Mouse (Mus musculus): ENCODE measurements around the gene Kank3. TPM values are rescaled to one million over a fixed set of nuclear protein-coding genes. Genes with fewer than 3 reads are reported as not detected.
A peak's percentile ranks its signal among the peaks of the same experiment; 100 is the strongest.

Kank3 gene
- polyA plus RNA-seq, 1 experiment: 395 TPM

GRCm38 (mm10) chr17:33804205-33804604 lies 6.1 kb upstream of the Kank3 start:
- no peaks in the 10 kb centered on the region; the same call in 1 of the 2 replicates for H3K4me1 ChIP-seq (ENCODE audit: control insufficient read depth, insufficient read depth, low read length)
- TF ChIP-seq POLR2A (IDR thresholded peaks at IDR 0.05; ENCODE audit: borderline replicate concordance, extremely low read depth, low read depth, low read length) (no peak), CTCF (IDR thresholded peaks at IDR 0.05; ENCODE audit: insufficient read depth, low read length) (no peak)
- DNase-seq: no peak
- WGBS: 64% methylated on average over 4 of the region's 4 CpGs
- no peak overlapping the region for H3K4me3 ChIP-seq (replicated peaks; ENCODE audit: extremely low read depth, low read depth, low read length)

DNA sequence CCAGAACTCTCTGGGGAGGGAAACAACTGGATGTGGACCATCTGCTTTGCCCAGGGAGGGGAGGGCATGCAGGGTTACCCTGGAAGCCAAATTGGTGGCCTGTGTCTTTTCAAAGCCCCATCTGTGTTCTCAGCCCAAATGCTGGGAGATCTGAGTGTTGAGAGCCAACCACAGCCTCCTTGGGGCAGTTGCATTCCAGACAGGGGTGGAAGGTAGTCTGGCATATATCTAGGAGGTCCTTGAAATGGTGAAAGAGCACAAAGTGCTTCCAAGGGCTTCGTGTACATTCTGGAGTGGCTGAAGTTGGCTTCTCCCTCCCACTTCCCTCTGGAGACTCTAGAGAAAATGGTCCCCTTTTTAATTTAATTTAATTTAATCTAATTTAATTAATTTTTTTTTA lies 5.6 kb upstream of the Kank3 start:
- H3K4me3 ChIP-seq (replicated peaks; ENCODE audit: extremely low read depth, low read depth, low read length): no peak overlapping the region
- no peak for DNase-seq
- no peak for TF ChIP-seq CTCF (IDR thresholded peaks at IDR 0.05; ENCODE audit: insufficient read depth, low read length)
- TF ChIP-seq POLR2A (IDR thresholded peaks at IDR 0.05; ENCODE audit: borderline replicate concordance, extremely low read depth, low read depth, low read length): no peak
- H3K4me1 ChIP-seq (ENCODE audit: control insufficient read depth, insufficient read depth, low read length): no peaks in the 10 kb centered on the region; the same call in 1 of the 2 replicates
- WGBS: 37% methylated on average over 1 of the region's 1 CpGs

DNA sequence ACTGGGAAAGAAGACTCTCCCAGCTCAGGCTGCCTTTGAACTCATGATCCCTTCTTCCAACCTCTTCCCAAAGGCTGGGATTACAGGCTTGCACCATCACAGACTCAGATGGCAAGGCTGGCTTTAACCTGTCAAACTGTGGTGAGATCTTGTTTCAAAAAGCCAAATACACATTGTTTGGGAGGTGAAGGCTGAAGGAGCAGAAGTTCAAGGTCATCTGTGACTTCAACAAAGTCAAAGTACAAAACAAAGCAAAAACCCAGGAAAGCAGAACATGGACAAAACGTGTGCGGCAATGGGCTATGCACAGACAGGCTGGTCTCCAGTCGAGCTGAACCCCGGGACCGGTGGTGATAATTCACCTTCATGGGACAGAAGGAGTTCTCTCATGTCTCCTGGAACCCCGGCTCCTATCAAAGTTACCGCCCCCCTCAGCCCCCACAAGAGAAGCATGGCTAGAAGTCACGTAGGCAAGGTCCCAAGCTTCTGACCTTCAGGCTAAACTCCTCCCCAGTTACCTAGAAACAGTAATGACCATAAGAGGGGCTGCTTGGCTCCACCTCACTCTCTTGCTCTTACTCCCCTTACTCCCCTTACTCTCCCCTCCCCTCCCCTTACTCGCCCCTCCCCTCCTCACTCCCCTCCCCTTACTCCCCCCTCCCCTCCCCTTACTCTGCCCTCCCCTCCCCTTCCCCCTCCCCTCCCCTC lies 3.0 kb upstream of the Kank3 start:
- DNase-seq: no peak
- WGBS: 70% methylated on average over 8 of the region's 9 CpGs
- Histone ChIP-seq H3K4me1 (ENCODE audit: control insufficient read depth, insufficient read depth, low read length) (peaks cover 3% of the 10 kb centered on the region; the same call in 1 of the 2 replicates), H3K4me3 (replicated peaks; ENCODE audit: extremely low read depth, low read depth, low read length) (no peak overlapping the region)
- no peak for TF ChIP-seq CTCF (IDR thresholded peaks at IDR 0.05; ENCODE audit: insufficient read depth, low read length)
- no peak for TF ChIP-seq POLR2A (IDR thresholded peaks at IDR 0.05; ENCODE audit: borderline replicate concordance, extremely low read depth, low read depth, low read length)

- DNase-seq: no peak
- WGBS: 36% methylated on average over 10 of the region's 10 CpGs
- TF ChIP-seq CTCF (IDR thresholded peaks at IDR 0.05; ENCODE audit: insufficient read depth, low read length): no peak
- TF ChIP-seq POLR2A (IDR thresholded peaks at IDR 0.05; ENCODE audit: borderline replicate concordance, extremely low read depth, low read depth, low read length): no peak
Observed at GRCm38 (mm10) chr17:33808192-33808591, 2.1 kb upstream of the Kank3 start.

DNA sequence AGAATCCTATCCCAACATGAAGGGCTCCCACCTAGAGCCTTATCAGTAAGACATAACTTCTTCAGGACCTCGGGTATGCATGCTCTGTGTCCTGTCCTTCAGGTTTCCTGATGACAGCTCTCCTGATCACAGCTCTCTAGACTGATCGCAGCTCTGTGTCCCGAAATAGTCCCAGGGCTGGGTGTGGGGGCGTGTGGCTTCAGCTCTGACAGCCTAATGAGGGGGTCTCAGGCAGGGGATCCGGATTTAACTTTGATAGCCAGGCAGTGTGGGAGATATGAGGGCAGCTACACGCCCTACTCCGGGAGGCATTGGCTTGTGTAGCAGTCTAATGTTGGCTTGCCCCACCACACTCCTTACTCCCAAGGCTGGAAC lies 810 bp downstream of the Kank3 start:
- 13% methylated on average over 7 of the region's 7 CpGs for WGBS
- TF ChIP-seq CTCF (IDR thresholded peaks at IDR 0.05; ENCODE audit: insufficient read depth, low read length) (no peak), POLR2A (IDR thresholded peaks at IDR 0.05; ENCODE audit: borderline replicate concordance, extremely low read depth, low read depth, low read length) (peak; percentile 33; the same call in 1 of the 2 replicates)
- H3K4me1 ChIP-seq (ENCODE audit: control insufficient read depth, insufficient read depth, low read length): peaks cover 24% of the 10 kb centered on the region
- peak; percentile 57 for DNase-seq
- H3K4me3 ChIP-seq (replicated peaks; ENCODE audit: extremely low read depth, low read depth, low read length): peak overlapping the region; percentile 94

More at GRCm38 (mm10) chr17:33808192-33808591, 2.1 kb upstream of the Kank3 start:
- H3K4me3 ChIP-seq (replicated peaks; ENCODE audit: extremely low read depth, low read depth, low read length): no peak overlapping the region
- H3K4me1 ChIP-seq (ENCODE audit: control insufficient read depth, insufficient read depth, low read length): peaks cover 7% of the 10 kb centered on the region; the same call in 1 of the 2 replicates

- TF ChIP-seq CTCF (IDR thresholded peaks at IDR 0.05; ENCODE audit: insufficient read depth, low read length) (no peak), POLR2A (IDR thresholded peaks at IDR 0.05; ENCODE audit: borderline replicate concordance, extremely low read depth, low read depth, low read length) (peak; percentile 59; the same call in 1 of the 2 replicates)
- H3K4me1 ChIP-seq (ENCODE audit: control insufficient read depth, insufficient read depth, low read length): peaks cover 27% of the 10 kb centered on the region
- DNase-seq: no peak
- WGBS: 12% methylated on average over 3 of the region's 3 CpGs
- peak overlapping the region; percentile 56 for H3K4me3 ChIP-seq (replicated peaks; ENCODE audit: extremely low read depth, low read depth, low read length)
Observed at GRCm38 (mm10) chr17:33812475-33812874, 2.2 kb downstream of the Kank3 start.

DNA sequence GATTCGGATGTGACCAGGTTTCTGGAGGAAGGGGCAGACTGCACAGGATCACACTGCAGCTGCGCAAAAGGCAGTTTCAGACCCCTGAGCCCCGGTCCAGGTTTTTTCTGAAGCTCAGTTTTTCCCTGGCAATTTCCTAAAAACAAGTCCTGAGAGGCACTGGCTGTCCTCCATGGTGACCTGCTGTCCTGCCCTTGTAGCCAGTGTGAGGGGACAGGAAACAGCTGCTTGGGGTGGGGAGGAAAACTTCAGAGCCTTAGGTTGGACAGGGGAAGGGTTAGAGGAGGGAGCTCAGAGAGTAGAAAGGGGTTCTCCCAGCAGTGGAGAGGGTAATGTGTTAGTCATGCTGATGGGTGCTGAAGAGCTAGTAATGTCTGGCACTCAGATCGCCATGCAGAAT lies 2.7 kb downstream of the Kank3 start:
- peak; percentile 63 for DNase-seq
- H3K4me3 ChIP-seq (replicated peaks; ENCODE audit: extremely low read depth, low read depth, low read length): peak overlapping the region; percentile 56
- WGBS: 26% methylated on average over 4 of the region's 4 CpGs

GRCm38 (mm10) chr17:33815399-33815798 lies 5.1 kb downstream of the Kank3 start:
- DNase-seq: no peak
- TF ChIP-seq CTCF (IDR thresholded peaks at IDR 0.05; ENCODE audit: insufficient read depth, low read length) (no peak), POLR2A (IDR thresholded peaks at IDR 0.05; ENCODE audit: borderline replicate concordance, extremely low read depth, low read depth, low read length) (no peak)
- 79% methylated on average over 6 of the region's 6 CpGs for WGBS
- peaks cover 33% of the 10 kb centered on the region for H3K4me1 ChIP-seq (ENCODE audit: control insufficient read depth, insufficient read depth, low read length)
- no peak overlapping the region for H3K4me3 ChIP-seq (replicated peaks; ENCODE audit: extremely low read depth, low read depth, low read length)

More for the DNA sequence above, 2.7 kb downstream of the Kank3 start:
- peaks cover 29% of the 10 kb centered on the region for H3K4me1 ChIP-seq (ENCODE audit: control insufficient read depth, insufficient read depth, low read length)
- TF ChIP-seq POLR2A (IDR thresholded peaks at IDR 0.05; ENCODE audit: borderline replicate concordance, extremely low read depth, low read depth, low read length) (peak; percentile 46; the same call in 1 of the 2 replicates), CTCF (IDR thresholded peaks at IDR 0.05; ENCODE audit: insufficient read depth, low read length) (no peak)

DNA sequence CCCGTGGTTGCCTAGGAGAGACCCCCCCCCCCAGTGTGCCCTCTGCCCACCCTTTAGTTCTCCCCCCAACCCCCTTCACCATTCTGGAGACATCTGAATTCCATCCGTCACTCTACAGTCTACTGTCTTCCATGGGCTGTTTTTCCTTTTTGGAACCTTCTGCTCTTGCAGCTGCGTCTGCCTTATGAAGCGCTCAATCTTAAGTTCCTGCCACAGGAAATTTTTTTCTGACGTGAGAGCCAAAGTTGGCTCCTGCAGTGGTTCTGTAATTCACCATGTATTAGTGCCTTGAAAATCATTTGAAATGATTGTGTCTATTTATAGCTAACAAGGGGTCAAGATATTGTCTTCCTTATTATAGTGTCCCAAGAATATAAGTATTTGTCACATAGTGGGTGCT lies 6.3 kb downstream of the Kank3 start:
- peak overlapping the region; percentile 64 for H3K4me3 ChIP-seq (replicated peaks; ENCODE audit: extremely low read depth, low read depth, low read length)
- H3K4me1 ChIP-seq (ENCODE audit: control insufficient read depth, insufficient read depth, low read length): peaks cover 33% of the 10 kb centered on the region
- 24% methylated on average over 5 of the region's 5 CpGs for WGBS
- TF ChIP-seq POLR2A (IDR thresholded peaks at IDR 0.05; ENCODE audit: borderline replicate concordance, extremely low read depth, low read depth, low read length) (no peak), CTCF (IDR thresholded peaks at IDR 0.05; ENCODE audit: insufficient read depth, low read length) (no peak)
- DNase-seq: no peak
